Mouse (Mus musculus): ENCODE data around the gene Lipt1. TPM values are rescaled to one million over a fixed set of nuclear protein-coding genes. Genes with fewer than 3 reads are reported as not detected.

The Lipt1 gene
- total RNA-seq, 2 experiments from 2014 or later: 13.4 to 14.6 TPM

GRCm38 (mm10) chr1:37894606-37895005 lies 23.1 kb downstream of the Lipt1 start:
- DNase-seq (ENCODE audit: low spot score in 2 of 2): no peak

DNA sequence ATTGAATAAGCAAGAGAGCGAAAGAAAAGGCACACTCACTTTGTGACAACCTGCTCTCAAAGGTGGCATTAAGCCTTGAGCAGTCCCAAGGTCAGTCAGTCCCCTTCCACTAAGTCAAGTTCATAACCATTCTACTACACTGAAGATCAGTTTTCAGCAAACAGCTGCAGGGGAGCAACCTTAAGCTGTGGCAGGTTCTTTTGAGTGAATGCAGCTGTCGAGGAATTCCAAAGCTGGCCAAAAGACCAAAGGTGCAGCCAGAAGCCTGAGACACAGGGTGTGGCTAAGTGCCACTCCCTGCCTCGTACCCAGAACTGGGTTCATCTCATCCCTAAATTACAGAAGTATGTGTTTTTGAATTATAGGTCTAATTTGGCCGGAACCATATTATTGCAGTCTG lies 28.3 kb downstream of the Lipt1 start:
- no peak for DNase-seq (ENCODE audit: low spot score in 2 of 2)

GRCm38 (mm10) chr1:37900288-37900687 lies 28.8 kb downstream of the Lipt1 start:
- DNase-seq (ENCODE audit: low spot score in 2 of 2): no peak

DNA sequence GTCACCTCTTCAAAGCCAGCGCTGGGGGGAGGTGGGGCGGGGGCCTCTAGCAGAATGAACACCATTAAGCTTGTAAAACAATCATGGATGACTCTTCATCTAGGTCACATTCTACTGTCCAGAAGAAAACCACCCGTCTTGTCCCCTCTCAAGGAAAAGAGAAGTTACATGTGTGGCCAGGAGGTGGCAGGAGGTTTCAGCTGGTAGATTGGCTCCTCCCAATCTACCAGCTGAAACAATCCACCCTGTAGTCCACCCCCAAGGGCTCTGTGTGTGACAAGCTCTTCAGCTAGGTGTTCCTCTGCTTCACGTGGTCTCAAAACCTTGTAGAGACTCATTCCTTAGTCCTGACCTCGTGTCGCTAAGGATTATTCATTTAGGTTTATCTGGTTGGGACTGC lies 31.6 kb downstream of the Lipt1 start:
- no peak for DNase-seq (ENCODE audit: low spot score in 2 of 2)

GRCm38 (mm10) chr1:37912751-37913150 lies 41.2 kb downstream of the Lipt1 start:
- no peak for DNase-seq (ENCODE audit: low spot score in 2 of 2)

- DNase-seq (ENCODE audit: low spot score in 2 of 2): no peak
Observed at GRCm38 (mm10) chr1:37916393-37916792, 44.9 kb downstream of the Lipt1 start, which contains the start of gene Lyg2. Gene Lyg2, minus strand, starts transcription at chr1:37916493.

- no peak for DNase-seq (ENCODE audit: low spot score in 2 of 2)
Observed at GRCm38 (mm10) chr1:37917666-37918065, 46.1 kb downstream of the Lipt1 start.

DNA sequence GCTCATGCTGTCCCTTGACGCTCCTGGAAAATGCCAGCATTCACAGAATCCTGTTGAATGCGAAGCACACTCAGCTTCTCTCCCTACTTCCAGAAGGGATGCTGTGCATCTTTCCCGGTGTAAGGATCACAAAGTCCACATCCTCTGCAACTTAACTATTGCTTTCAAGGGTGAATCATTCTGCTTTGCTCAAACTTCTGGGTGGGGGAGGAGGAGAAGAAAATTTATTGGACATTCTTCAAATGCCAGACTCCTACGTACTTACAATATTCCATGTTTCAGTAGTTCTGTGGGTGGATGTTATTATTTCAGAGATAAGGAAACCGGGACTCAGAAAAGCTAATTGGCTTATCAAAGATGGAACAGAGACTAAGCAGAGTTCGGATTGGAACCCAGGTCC lies 46.6 kb downstream of the Lipt1 start:
- DNase-seq (ENCODE audit: low spot score in 2 of 2): no peak

DNA sequence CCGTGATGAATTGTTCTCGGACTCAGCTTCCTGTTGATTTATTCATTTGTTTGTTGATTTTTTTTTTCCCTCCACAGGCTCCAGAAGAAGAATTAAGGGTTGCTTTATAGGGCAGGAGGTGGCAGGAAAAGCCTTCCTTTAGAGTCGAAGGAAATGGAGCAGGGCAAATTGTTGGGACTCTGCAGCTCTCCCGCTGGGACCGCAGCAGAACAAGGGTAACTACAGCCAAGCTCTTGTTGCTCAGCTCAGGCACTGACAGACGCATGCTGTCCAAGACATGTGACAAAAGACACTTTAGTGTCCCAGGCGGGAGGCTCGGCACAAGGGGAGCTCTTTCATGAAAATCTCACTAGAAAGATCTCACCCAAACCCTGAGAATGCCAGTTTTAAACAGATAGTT lies 51.0 kb downstream of the Lipt1 start:
- no peak for DNase-seq (ENCODE audit: low spot score in 2 of 2)

Other genes starting within 250 kb of the Lipt1 start
- 1 to 10 TPM; 4.6 to 6.1 TPM for gene 2010300C02Rik, start 151.7 kb upstream of the Lipt1 start, total RNA-seq (2021)
- gene Tsga10, start 5.3 kb upstream of the Lipt1 start, total RNA-seq (2021): 1 to 10 TPM; 4.6 to 5.9 TPM
- 10 to 100 TPM; 22.7 to 23.6 TPM for gene Mitd1, start 18.7 kb downstream of the Lipt1 start, total RNA-seq (2021)
- gene Mrpl30, start 18.7 kb downstream of the Lipt1 start, total RNA-seq (2021): 100 to 1,000 TPM; 184 to 212 TPM
- gene Lyg2, start 44.8 kb downstream of the Lipt1 start, total RNA-seq (2021): not detected
- gene Lyg1, start 86.0 kb downstream of the Lipt1 start, total RNA-seq (2021): not detected
- gene Txndc9, start 126.2 kb downstream of the Lipt1 start, total RNA-seq (2021): 10 to 100 TPM; 90.4 to 95.2 TPM
- 10 to 100 TPM; 42.2 to 47.5 TPM for gene Eif5b, start 126.3 kb downstream of the Lipt1 start, total RNA-seq (2021)